Mouse (Mus musculus) c-Kit-positive CD71-negative TER-119-negative erythroid progenitor cells, embryonic 14.5 days (primary cell): ENCODE results near the gene Lilra6.
"Not testable (repeated sequence)": the region's sequence is repeated elsewhere in the genome, so short reads cannot be mapped to it uniquely, and the experiment has no call there.

ENCODE experiments used
- DNase-seq: peaks from one replicate; pipeline ENCODE4 v3.0.0-alpha.2; 2013; ENCODE audit warnings: low read depth

The Lilra6 gene

GRCm38 (mm10) chr7:3915387-3915786 is at the start of gene Lilra6:
Gene Lilra6, minus strand, starts transcription at chr7:3915503.
- DNase-seq: not testable (repeated sequence)

GRCm38 (mm10) chr7:3962017-3962416 is 46.7 kb upstream of the Lilra6 start:
- DNase-seq: no peak

- DNase-seq: no peak
Measured at GRCm38 (mm10) chr7:3957387-3957786, 42.1 kb upstream of the Lilra6 start.

GRCm38 (mm10) chr7:3949159-3949558 is 33.9 kb upstream of the Lilra6 start:
- DNase-seq: no peak

- no peak for DNase-seq
Measured at GRCm38 (mm10) chr7:3948223-3948622, 32.9 kb upstream of the Lilra6 start.

GRCm38 (mm10) chr7:3946117-3946516 is 30.8 kb upstream of the Lilra6 start:
- DNase-seq: no peak

- peak; percentile 23 for DNase-seq
Measured at GRCm38 (mm10) chr7:3940915-3941314, 25.6 kb upstream of the Lilra6 start.

GRCm38 (mm10) chr7:3939866-3940525 is 24.7 kb upstream of the Lilra6 start:
- no peak for DNase-seq

GRCm38 (mm10) chr7:3935473-3935872 is 20.2 kb upstream of the Lilra6 start:
- not testable (repeated sequence) for DNase-seq

GRCm38 (mm10) chr7:3903704-3904103 is 11.6 kb downstream of the Lilra6 start:
- DNase-seq: peak; percentile 32

GRCm38 (mm10) chr7:3898036-3898590 is 17.2 kb downstream of the Lilra6 start, which contains the start of gene Gm14548:
Gene Gm14548, minus strand, starts transcription at chr7:3898120.
- DNase-seq: peak; percentile 48

GRCm38 (mm10) chr7:3875032-3875431 is 40.3 kb downstream of the Lilra6 start:
- DNase-seq: not testable (repeated sequence)
